Mouse (Mus musculus): ENCODE results near the gene Ugt1a8. TPM values are rescaled to one million over a fixed set of nuclear protein-coding genes. Genes with fewer than 3 reads are reported as not detected.

Gene Ugt1a8
- polyA plus RNA-seq, 1 experiment from 2014 or later, result not detected

- no peak overlapping the region for H3K9ac ChIP-seq
- H3K36me3 ChIP-seq (replicated peaks; ENCODE audit: control insufficient read depth, insufficient read depth), result peaks cover 12% of the 10 kb centered on the region; the same call in 1 of the 2 replicates
- no peak for ATAC-seq (ENCODE audit: low FRiP score)
- H3K4me2 ChIP-seq (replicated peaks), result no peak overlapping the region
- H3K27ac ChIP-seq, result no peak overlapping the region
- no peak for DNase-seq (ENCODE audit: low spot score)
- H3K9me3 ChIP-seq (ENCODE audit: control insufficient read depth, low read length), result peaks cover 64% of the 10 kb centered on the region
- 81% methylated on average over 13 of the region's 13 CpGs for WGBS
- no peaks in the 10 kb centered on the region for H3K4me1 ChIP-seq (replicated peaks; ENCODE audit: control insufficient read depth, insufficient read depth, low read length)
- H3K4me3 ChIP-seq (replicated peaks; ENCODE audit: low read length), result no peak overlapping the region
- H3K27me3 ChIP-seq (ENCODE audit: control insufficient read depth, insufficient read depth, low read length), result no peaks in the 10 kb centered on the region
Observed at GRCm38 (mm10) chr1:88255989-88256754, 168.6 kb downstream of the Ugt1a8 start.

DNA sequence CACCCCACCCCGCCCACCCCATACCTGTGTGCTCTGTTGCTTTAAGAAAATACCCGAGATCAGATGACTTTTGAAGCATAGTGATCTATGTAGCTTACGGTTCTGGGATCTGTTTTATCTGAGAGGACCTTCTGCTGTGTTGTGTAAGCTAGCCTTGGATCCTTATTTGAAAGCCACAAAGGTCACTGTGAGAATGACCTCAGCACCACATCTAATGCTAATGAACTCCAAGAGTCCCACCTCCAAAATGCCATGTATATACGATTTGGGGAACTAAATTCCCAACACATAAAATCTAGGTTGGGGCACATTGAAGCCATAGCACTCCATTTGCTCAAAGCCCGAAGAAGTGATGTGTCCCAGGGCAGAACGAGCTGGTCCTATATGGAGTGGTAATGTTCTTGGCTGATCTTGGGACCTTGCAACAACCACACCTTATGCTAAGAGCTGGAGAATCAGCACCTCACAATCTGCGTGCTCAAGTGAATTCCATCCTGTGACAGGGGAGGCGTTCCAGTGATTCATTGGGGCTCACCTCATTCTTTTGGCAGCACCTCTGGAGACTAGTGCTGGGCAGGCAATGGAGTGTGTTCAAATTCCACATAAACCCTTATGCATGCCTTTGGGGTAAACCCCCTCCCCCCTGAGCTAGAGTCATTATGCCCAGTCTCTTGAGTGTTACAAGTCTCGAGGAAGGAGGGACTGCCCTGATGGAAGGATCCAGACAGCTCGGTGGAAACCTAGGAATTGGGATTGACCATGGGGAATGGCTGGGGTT, 169.5 kb downstream of the Ugt1a8 start:
- H3K4me1 ChIP-seq (replicated peaks; ENCODE audit: control insufficient read depth, insufficient read depth, low read length), result no peaks in the 10 kb centered on the region
- H3K9ac ChIP-seq, result no peak overlapping the region
- H3K4me3 ChIP-seq (replicated peaks; ENCODE audit: low read length), result no peak overlapping the region
- ATAC-seq (ENCODE audit: low FRiP score) (no peak), DNase-seq (ENCODE audit: low spot score) (no peak)
- peaks cover 18% of the 10 kb centered on the region for H3K36me3 ChIP-seq (replicated peaks; ENCODE audit: control insufficient read depth, insufficient read depth)
- peaks cover 58% of the 10 kb centered on the region for H3K9me3 ChIP-seq (ENCODE audit: control insufficient read depth, low read length)
- H3K4me2 ChIP-seq (replicated peaks), result no peak overlapping the region
- H3K27ac ChIP-seq, result no peak overlapping the region
- 81% methylated on average over 10 of the region's 10 CpGs for WGBS
- H3K27me3 ChIP-seq (ENCODE audit: control insufficient read depth, insufficient read depth, low read length), result no peaks in the 10 kb centered on the region

- DNase-seq (ENCODE audit: low spot score), result no peak
- H3K4me3 ChIP-seq (replicated peaks; ENCODE audit: low read length), result no peak overlapping the region
- no peaks in the 10 kb centered on the region for H3K4me1 ChIP-seq (replicated peaks; ENCODE audit: control insufficient read depth, insufficient read depth, low read length)
- ATAC-seq (ENCODE audit: low FRiP score), result no peak
- H3K9ac ChIP-seq, result no peak overlapping the region
- H3K4me2 ChIP-seq (replicated peaks), result no peak overlapping the region
- peaks cover 52% of the 10 kb centered on the region for H3K9me3 ChIP-seq (ENCODE audit: control insufficient read depth, low read length)
- no peak overlapping the region for H3K27ac ChIP-seq
- H3K27me3 ChIP-seq (ENCODE audit: control insufficient read depth, insufficient read depth, low read length), result no peaks in the 10 kb centered on the region
- H3K36me3 ChIP-seq (replicated peaks; ENCODE audit: control insufficient read depth, insufficient read depth), result peaks cover 24% of the 10 kb centered on the region
- WGBS, result 83% methylated on average over 6 of the region's 6 CpGs
Observed at GRCm38 (mm10) chr1:88257681-88258080, 170.1 kb downstream of the Ugt1a8 start.

DNA sequence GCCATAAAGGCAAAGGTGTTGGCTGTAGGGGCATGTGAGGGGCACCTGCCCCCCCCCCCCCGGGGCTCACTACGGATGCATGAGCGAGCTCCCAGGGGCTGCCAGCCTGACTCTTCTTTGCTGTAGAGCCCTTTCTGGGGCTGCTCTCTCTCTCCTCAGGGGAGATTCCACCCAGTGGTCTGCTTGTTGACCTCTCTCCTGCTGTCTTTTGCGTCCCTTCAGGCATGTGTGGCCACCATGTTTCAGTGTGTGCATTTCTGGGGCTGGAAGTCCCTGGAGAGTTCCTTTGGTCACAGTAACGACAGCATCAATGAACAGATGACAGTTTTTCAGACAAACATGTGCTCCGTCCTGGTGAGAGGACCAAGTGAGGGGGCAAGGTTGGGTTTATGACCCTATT, 170.7 kb downstream of the Ugt1a8 start:
- H3K4me1 ChIP-seq (replicated peaks; ENCODE audit: control insufficient read depth, insufficient read depth, low read length), result no peaks in the 10 kb centered on the region
- peaks cover 45% of the 10 kb centered on the region for H3K9me3 ChIP-seq (ENCODE audit: control insufficient read depth, low read length)
- no peak overlapping the region for H3K4me2 ChIP-seq (replicated peaks)
- H3K27me3 ChIP-seq (ENCODE audit: control insufficient read depth, insufficient read depth, low read length), result no peaks in the 10 kb centered on the region
- 61% methylated on average over 6 of the region's 6 CpGs for WGBS
- H3K4me3 ChIP-seq (replicated peaks; ENCODE audit: low read length), result no peak overlapping the region
- no peak overlapping the region for H3K9ac ChIP-seq
- H3K36me3 ChIP-seq (replicated peaks; ENCODE audit: control insufficient read depth, insufficient read depth), result peaks cover 31% of the 10 kb centered on the region
- no peak for DNase-seq (ENCODE audit: low spot score)
- ATAC-seq (ENCODE audit: low FRiP score), result no peak
- no peak overlapping the region for H3K27ac ChIP-seq

DNA sequence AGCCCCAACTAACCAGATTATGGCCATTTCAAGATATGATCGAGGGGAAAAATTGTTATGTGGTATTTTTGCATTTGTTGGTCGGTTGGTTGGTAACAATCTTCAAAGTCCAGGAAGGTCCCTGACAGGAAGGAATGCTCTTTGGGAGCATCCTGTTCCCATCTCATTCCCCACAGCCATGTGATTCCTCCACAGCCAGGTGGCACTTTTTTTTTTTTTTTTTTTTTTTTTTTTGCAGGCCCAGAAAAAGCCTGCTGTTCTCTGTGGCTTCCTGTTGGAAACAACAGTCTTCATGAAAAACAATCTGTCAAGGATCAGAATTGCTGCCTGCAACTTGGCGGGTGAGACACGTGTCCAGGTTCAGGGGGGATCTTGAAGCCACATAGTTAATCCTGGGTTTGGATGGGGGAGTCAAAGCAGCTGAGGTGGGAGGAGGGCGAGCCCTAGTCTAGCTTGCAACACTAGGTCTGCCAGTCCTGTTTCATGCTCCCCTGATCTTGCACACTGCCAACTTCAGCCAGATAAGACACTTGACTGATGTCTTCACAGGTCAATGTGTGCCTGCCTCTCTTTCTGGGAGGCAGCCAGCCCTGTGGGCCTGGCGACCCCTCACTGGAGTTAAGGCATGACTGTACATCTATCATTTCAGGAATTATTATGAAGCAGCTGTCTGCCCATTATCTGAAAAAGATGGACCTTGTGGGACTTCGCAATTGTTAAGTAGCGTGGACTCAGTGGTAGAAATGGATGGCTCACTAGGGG, 171.4 kb downstream of the Ugt1a8 start:
- 73% methylated on average over 8 of the region's 8 CpGs for WGBS
- no peak overlapping the region for H3K9ac ChIP-seq

GRCm38 (mm10) chr1:88259643-88260024, 172.0 kb downstream of the Ugt1a8 start:
- DNase-seq (ENCODE audit: low spot score), result no peak
- Histone ChIP-seq H3K4me1 (replicated peaks; ENCODE audit: control insufficient read depth, insufficient read depth, low read length) (no peaks in the 10 kb centered on the region), H3K36me3 (replicated peaks; ENCODE audit: control insufficient read depth, insufficient read depth) (peaks cover 44% of the 10 kb centered on the region), H3K9ac (no peak overlapping the region), H3K27ac (no peak overlapping the region), H3K4me2 (replicated peaks) (no peak overlapping the region), H3K4me3 (replicated peaks; ENCODE audit: low read length) (no peak overlapping the region), H3K27me3 (ENCODE audit: control insufficient read depth, insufficient read depth, low read length) (no peaks in the 10 kb centered on the region), H3K9me3 (ENCODE audit: control insufficient read depth, low read length) (peaks cover 33% of the 10 kb centered on the region)
- WGBS, result 80% methylated on average over 4 of the region's 4 CpGs
- peak; percentile 5 for ATAC-seq (ENCODE audit: low FRiP score)

More for the DNA sequence above, 171.4 kb downstream of the Ugt1a8 start:
- Histone ChIP-seq H3K4me3 (replicated peaks; ENCODE audit: low read length) (no peak overlapping the region), H3K4me1 (replicated peaks; ENCODE audit: control insufficient read depth, insufficient read depth, low read length) (no peaks in the 10 kb centered on the region), H3K9me3 (ENCODE audit: control insufficient read depth, low read length) (peaks cover 38% of the 10 kb centered on the region), H3K36me3 (replicated peaks; ENCODE audit: control insufficient read depth, insufficient read depth) (peaks cover 38% of the 10 kb centered on the region), H3K4me2 (replicated peaks) (no peak overlapping the region), H3K27ac (no peak overlapping the region), H3K27me3 (ENCODE audit: control insufficient read depth, insufficient read depth, low read length) (no peaks in the 10 kb centered on the region)
- DNase-seq (ENCODE audit: low spot score) (no peak), ATAC-seq (ENCODE audit: low FRiP score) (peak; percentile 1; the same call in 1 of the 2 replicates)

DNA sequence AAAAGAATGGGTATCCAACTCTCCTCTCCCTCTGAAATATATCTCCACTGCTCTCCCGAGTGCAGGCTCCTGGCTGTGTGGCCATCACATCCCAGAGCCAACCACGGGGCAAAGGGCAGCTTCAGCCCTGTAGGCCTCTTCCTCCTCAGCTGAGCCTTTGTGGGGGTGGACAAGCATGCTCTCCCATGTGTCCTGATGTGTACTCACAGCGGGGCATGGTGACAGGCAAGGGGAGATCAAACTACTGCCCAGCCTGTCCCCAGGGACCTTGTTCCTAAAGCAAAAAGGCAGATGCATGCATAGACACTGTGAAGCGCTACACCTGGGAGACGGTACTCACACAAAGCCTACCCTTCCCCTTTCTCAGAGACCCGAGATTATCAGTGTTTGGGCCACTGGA, 172.5 kb downstream of the Ugt1a8 start:
- no peak overlapping the region for H3K27ac ChIP-seq
- H3K27me3 ChIP-seq (ENCODE audit: control insufficient read depth, insufficient read depth, low read length), result no peaks in the 10 kb centered on the region
- H3K9me3 ChIP-seq (ENCODE audit: control insufficient read depth, low read length), result peaks cover 28% of the 10 kb centered on the region
- H3K9ac ChIP-seq, result no peak overlapping the region
- H3K4me3 ChIP-seq (replicated peaks; ENCODE audit: low read length), result no peak overlapping the region
- H3K36me3 ChIP-seq (replicated peaks; ENCODE audit: control insufficient read depth, insufficient read depth), result peaks cover 48% of the 10 kb centered on the region
- no peak overlapping the region for H3K4me2 ChIP-seq (replicated peaks)
- H3K4me1 ChIP-seq (replicated peaks; ENCODE audit: control insufficient read depth, insufficient read depth, low read length), result no peaks in the 10 kb centered on the region
- DNase-seq (ENCODE audit: low spot score) (no peak), ATAC-seq (ENCODE audit: low FRiP score) (peak; percentile 1; the same call in 1 of the 2 replicates)
- 82% methylated on average over 6 of the region's 6 CpGs for WGBS

DNA sequence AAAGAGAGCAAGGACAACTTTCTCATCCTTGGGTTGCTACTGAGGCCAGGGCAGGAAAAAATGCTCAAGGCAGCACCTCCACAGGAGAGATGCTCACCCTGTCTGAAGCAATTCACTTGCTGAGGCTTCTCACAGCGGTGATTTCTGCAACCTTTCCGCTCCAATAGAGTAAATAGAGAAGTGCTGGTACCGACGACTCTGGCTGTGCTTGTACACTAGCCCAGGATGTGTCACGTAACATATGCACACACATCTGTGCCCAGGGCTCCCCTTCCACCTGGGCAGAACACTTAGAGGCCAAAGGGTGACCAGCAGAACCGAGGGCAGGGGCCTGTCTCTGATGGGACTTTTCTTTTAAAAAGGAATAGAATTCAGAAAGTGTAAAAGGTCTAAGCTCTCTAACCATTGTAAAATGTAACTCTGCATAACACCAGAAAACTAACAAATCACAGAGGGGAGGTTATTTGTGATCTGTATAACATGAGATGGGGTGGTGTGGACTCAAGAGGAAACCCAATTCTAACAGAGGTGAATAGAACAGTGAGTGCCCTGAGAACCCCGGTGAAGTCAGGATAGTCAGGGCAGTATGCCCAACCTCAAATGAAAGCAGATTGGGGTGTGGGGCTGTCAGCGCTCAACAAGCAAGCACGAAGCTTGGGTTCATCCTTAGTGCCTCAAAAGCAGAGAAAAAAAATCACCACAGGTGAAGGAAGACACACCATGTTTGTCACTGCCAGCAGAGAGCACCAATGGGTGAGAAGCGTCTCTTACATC, 173.2 kb downstream of the Ugt1a8 start:
- peaks cover 21% of the 10 kb centered on the region for H3K9me3 ChIP-seq (ENCODE audit: control insufficient read depth, low read length)
- no peak overlapping the region for H3K9ac ChIP-seq
- DNase-seq (ENCODE audit: low spot score), result no peak
- ATAC-seq (ENCODE audit: low FRiP score), result no peak
- H3K4me2 ChIP-seq (replicated peaks), result no peak overlapping the region
- H3K36me3 ChIP-seq (replicated peaks; ENCODE audit: control insufficient read depth, insufficient read depth), result peaks cover 55% of the 10 kb centered on the region
- H3K27ac ChIP-seq, result no peak overlapping the region
- H3K27me3 ChIP-seq (ENCODE audit: control insufficient read depth, insufficient read depth, low read length), result no peaks in the 10 kb centered on the region
- 83% methylated on average over 10 of the region's 10 CpGs for WGBS
- no peak overlapping the region for H3K4me3 ChIP-seq (replicated peaks; ENCODE audit: low read length)
- H3K4me1 ChIP-seq (replicated peaks; ENCODE audit: control insufficient read depth, insufficient read depth, low read length), result no peaks in the 10 kb centered on the region

Data from hindbrain, embryonic 14.5 days (tissue).